Mouse (Mus musculus) telencephalon, adult 2 months (tissue): Measurements from ENCODE around the gene Wdr38.

Source experiments
- DNase-seq: peaks from one replicate; pipeline ENCODE4 v3.0.0-alpha.2; 2011; ENCODE audit warnings: low read depth, low spot score

The Wdr38 gene

DNA sequence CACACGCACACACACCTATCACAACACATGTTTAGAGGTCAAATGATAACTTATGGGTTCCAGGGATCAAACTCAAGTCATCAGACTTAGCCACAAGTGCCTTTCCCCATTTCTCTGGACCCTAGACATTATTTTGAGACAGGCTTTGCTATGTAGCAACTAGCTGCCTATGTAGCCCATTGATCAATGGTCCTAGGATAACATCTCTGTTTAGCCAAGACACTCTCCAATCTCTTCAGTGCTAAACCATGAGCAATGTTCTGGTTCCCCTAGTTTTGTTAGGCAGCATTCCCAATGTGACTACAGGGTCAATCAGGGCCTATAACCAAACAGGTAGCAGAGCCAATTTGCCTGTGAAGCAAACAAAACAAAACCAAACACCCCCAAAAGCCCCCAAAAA, 51.2 kb downstream of the Wdr38 start:
- no peak for DNase-seq
